Mouse (Mus musculus) limb, embryonic 13.5 days (tissue): ENCODE measurements around the gene Anpep. TPM values are rescaled to one million over a fixed set of nuclear protein-coding genes. Genes with fewer than 3 reads are reported as not detected.

Experiments
- ATAC-seq: fragments of 200-750 bp; cut with Nextera tagmentation; 2 replicates; pipeline ENCODE4 v1.8.0; 2017; ENCODE audit warnings: low read depth, moderate number of reproducible peaks, moderate TSS enrichment; ENCODE audit not compliant: low FRiP score
- H3K27ac ChIP-seq: fragments of 300-500 bp; sonication (generic); 2 replicates; pipeline ENCODE4 v1.5.1; 2015; ENCODE audit warnings: inconsistent platforms, mild to moderate bottlenecking, moderate library complexity
- H3K27me3 ChIP-seq: fragments of 300-500 bp; sonication (generic); 2 replicates; pipeline ENCODE4 v1.6.1; 2015; ENCODE audit warnings: mild to moderate bottlenecking, inconsistent platforms
- H3K36me3 ChIP-seq: fragments of 300-500 bp; sonication (generic); 2 replicates; pipeline ENCODE4 v1.6.1; 2015; ENCODE audit warnings: inconsistent platforms, mild to moderate bottlenecking, moderate library complexity
- H3K4me1 ChIP-seq: fragments of 300-500 bp; sonication (generic); 2 replicates; pipeline ENCODE4 v1.6.1; 2015; ENCODE audit warnings: inconsistent platforms
- H3K4me2 ChIP-seq: fragments of 300-500 bp; sonication (generic); replicated peaks from 2 replicates; pipeline ENCODE4 v1.6.1; 2015; ENCODE audit warnings: inconsistent platforms, mild to moderate bottlenecking, moderate library complexity
- H3K4me3 ChIP-seq: fragments of 300-500 bp; sonication (generic); 2 replicates; pipeline ENCODE4 v1.5.1; 2015; ENCODE audit warnings: moderate library complexity, mild to moderate bottlenecking, inconsistent platforms
- H3K9ac ChIP-seq: fragments of 300-500 bp; sonication (generic); 2 replicates; pipeline ENCODE4 v1.6.1; 2015; ENCODE audit warnings: mild to moderate bottlenecking, inconsistent platforms
- H3K9me3 ChIP-seq: fragments of 300-500 bp; sonication (generic); 2 replicates; pipeline ENCODE4 v1.6.1; 2016; ENCODE audit warnings: inconsistent platforms
- WGBS: fragments of 180-500 bp; shearing (Covaris S2); methylation state at CpG from one replicate; pipeline ENCODE4 v1.1.7; 2015; 5-methylcytosine and 5-hydroxymethylcytosine counted together
- polyA plus RNA-seq: library from polyadenylated mRNA; unstranded; fragments of >200 nt; fragmentation: Nextera tagmentation; extraction: Ambion mirVana; gene quantifications from 2 replicates; pipeline ENCODE4 v1.2.1, GENCODE M21; 2015

Gene Anpep
- polyA plus RNA-seq, 1 experiment from 2014 or later, result 15.2 TPM

DNA sequence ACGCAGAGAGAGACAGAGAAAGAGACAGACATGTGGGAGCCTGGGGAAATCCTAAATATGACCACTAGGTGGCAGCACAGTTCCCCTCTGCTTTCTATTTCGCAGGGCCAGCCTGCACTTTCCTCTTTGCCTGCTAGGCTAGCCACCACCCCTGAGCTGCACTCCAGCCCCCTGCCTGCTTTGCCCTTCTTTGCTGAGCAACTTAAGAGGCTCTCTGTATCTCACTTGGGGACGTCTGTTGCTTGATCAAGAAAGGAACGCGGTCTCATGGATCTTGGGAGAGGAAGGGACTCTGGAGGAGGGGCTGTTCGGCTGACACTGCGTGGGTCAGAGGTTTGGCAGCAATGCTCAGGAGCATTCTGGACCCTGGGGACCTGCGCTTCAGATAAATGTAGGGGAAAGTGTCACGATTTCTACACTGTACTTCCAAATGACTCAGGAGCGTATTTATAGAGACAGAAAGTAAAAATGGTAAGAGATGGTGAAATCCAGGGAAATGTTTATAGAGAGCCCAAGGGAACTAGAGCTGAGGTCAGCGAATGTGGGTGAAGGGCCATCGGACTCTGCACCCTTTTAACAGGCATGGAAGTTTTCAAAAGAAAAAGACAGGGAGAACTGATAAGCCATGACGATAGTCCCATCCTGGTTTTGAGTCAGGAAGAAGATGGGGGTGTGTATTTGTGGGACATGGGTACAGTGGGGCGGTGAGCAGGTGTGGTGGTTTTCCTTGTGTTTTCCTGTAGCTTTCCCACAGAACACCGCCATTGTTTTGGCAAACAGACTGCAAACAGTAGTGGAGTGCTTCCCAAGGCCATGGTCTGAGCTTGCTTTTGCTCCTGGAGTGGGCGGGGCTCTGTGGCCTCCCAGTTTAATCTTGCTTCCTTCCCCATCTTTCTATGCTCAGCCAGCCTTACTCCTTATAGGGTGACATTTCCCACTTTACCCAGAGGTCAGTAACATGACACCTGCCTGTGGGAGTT lies 79.9 kb downstream of the Anpep start:
- no peak overlapping the region for H3K9ac ChIP-seq
- ATAC-seq, result peak; percentile 44; the same call in 1 of the 2 replicates
- no peaks in the 10 kb centered on the region for H3K27me3 ChIP-seq
- peak overlapping the region; percentile 16 for H3K4me3 ChIP-seq
- H3K4me1 ChIP-seq, result peaks cover 4% of the 10 kb centered on the region; the same call in 1 of the 2 replicates
- no peaks in the 10 kb centered on the region for H3K36me3 ChIP-seq
- no peak overlapping the region for H3K27ac ChIP-seq
- 26% methylated on average over 16 of the region's 16 CpGs for WGBS
- H3K9me3 ChIP-seq, result no peaks in the 10 kb centered on the region
- H3K4me2 ChIP-seq, result peak overlapping the region; percentile 52

Other genes starting within 250 kb of the Anpep start
- not detected in 2 replicates for gene Rhcg, start 243.4 kb downstream of the Anpep start, polyA plus RNA-seq
- 9.1 and 9.7 TPM in 2 replicates for gene Ticrr, start 200.9 kb downstream of the Anpep start, polyA plus RNA-seq
- 6.5 and 6.9 TPM in 2 replicates for gene Kif7, start 145.3 kb downstream of the Anpep start, polyA plus RNA-seq
- not detected in 2 replicates for gene Plin1, start 128.2 kb downstream of the Anpep start, polyA plus RNA-seq
- gene Pex11a, start 117.9 kb downstream of the Anpep start, polyA plus RNA-seq, result 9.9 and 11.7 TPM in 2 replicates
- gene Wdr93, start 117.9 kb downstream of the Anpep start, polyA plus RNA-seq, result 0.11 and 0.27 TPM in 2 replicates
- not detected in 2 replicates for gene Mesp1, start 67.3 kb downstream of the Anpep start, polyA plus RNA-seq
- 0.19 and 0.22 TPM in 2 replicates for gene Mesp2, start 50.3 kb downstream of the Anpep start, polyA plus RNA-seq
- gene Ap3s2, start 59.6 kb upstream of the Anpep start, polyA plus RNA-seq, result 31.6 and 32.6 TPM in 2 replicates
- gene Arpin, start 74.3 kb upstream of the Anpep start, polyA plus RNA-seq, result 18.8 and 20.3 TPM in 2 replicates
- gene Zfp710, start 163.8 kb upstream of the Anpep start, polyA plus RNA-seq, result 15.0 and 15.9 TPM in 2 replicates